Mouse (Mus musculus) cerebellum, postnatal 4 days (tissue): ENCODE measurements around the gene Clstn2.

Source experiments
- DNase-seq, 2 experiments: peaks; one replicate each; pipeline ENCODE4 v3.0.0; 2022; ENCODE audit warnings: low spot score in 2 of 2, mixed read lengths in 1 of 2

The Clstn2 gene

DNA sequence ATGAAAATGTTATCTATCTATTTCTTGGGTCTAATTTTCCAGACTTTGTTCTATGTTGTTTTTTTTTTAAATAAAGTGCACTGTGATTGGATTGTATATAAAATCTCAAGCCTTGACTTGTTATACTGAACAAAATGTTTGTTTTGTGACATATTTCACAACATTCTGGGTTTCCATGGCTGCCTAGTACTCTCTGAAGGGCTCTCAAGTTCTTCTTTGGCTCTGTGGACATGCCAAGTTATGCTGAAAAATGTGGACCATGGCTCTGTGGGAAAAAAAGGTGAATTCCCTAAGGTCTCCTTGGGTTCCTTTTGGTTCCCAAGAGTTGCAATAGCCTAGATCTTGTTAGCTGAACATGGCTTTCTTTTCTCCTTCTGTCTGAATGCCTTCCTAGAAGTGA lies 353.1 kb downstream of the Clstn2 start:
- DNase-seq, result no peak

DNA sequence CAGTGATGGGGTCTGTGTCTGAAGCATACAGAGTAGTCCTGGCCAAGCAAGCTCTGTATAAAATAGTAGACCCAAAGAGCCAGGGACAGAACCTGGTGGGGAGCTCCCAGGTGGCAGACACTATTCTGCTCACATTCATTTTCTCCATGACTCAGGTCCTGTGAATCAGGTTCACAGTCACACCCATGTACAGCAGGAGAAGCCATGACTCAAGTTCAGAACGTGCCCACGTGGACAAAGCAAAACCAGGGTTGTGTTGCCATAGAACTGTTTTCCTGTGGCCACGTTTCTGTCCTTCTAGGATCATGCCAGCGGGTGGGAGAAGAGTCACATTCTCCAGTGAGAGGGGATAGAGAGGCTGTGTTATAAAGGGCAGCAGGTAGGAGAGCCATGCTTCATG lies 353.9 kb downstream of the Clstn2 start:
- no peak for DNase-seq

DNA sequence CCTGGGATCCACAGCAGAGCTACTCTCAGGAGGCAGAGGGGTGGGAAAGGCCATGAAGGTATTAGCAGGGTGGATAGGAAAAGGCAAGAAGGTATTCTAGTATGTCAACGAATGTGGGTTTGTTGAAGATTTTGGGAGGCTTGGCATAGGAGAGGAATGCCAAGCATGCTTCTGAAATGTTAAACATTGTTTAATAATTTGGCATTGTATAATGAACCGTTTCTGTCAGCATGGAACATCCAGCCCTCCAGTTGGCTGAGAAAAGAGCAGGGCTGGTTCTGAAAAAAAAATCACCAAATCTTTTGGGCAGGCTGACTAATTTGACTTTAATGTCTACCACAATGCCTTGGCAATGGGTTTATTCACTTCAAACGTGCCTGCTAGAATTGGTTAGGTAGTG lies 355.9 kb downstream of the Clstn2 start:
- DNase-seq, result no peak

DNA sequence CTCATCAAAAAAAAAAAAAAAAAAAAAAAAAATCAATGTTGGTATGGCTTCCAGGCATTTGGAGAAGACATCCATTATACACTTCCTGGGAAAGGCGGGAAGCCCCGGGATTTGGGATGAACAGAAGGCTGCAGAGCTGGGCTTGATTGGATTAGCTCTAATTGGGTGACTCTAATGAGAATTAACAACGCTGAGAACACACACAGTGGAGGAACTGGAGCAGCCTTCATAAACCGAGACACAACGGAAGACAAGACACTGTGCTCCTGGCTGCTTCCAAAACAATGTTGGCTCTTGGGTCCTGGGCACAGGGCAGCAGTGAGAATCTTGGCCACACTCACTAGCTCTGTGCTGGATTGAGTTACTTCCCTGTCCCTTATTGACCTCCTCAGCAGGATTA lies 360.3 kb downstream of the Clstn2 start:
- DNase-seq, result peak in 1 of 2 experiments; percentile 24

DNA sequence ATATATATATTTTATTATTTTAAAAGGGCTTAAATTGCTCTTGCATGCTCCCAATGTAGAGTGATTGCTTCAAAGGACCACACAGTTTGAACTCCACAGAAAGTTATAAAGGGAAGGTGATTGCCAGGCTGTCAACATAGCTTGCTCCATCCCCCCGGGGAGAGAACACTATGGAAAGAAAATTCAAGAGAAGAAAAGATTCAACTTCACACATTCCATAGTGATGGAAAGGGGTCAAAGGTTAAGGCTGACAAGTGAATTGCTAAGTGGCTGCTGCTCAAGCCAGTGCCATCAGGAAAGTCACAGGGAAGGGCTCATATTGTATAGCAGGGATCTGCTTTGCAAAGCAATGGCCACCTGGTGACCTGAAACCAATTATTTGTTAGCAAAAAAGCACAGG lies 360.8 kb downstream of the Clstn2 start:
- no peak for DNase-seq

DNA sequence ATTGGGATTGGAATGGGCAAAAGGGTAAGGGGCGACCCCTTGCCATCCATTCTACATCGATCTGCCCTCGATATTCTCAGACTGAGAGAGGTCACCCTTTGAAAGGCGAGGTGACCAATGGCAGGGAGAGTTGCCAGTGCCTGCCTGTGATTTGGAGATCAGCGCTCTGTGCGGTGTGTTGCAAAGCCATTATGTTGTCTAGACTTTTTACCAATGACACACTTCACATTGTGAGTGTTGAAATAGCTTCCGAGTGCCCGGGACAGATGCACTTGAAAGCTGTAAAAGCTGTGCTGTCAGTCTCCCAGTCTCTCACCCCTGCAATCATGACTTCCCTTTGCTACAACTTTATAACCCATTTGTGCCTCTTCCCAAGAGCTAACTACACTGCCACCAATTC lies 362.3 kb downstream of the Clstn2 start:
- no peak for DNase-seq

DNA sequence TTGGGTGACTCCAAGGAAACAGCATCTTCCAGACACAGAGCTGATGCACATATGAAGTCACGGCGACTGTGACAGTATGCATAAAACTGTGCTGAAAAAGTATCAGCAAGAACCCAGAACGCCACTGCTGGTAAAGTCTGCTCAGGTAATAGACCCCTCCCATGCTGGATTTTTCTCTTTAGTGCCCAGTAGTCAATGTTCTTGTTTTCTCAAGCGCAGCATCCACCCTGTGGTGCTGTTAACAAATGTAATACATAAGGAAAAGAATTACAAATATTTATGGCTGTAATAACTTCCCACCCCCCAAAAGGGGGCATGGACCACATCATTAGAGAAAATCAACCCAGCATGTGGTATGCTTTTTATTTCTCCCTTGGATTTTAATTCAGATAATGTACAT lies 372.0 kb downstream of the Clstn2 start:
- no peak for DNase-seq

DNA sequence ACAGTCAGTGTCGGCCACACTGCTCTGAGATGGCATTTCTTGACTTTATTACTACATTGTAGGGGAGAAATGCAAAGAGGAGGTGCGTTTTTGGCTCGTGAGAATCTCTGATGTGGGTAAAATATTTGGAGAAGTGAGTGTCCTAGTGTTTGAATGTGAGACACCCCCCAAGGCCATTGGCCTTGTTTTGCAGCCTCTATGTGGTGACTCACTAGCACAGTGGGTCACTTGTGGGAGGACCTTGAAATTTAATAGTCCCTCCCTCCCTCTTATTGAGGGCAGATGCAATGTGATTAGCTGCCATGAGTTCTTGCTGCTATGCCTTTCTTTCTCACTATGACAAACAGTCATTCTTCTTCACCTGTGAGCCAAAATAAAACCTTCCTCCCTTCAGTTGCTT lies 374.2 kb downstream of the Clstn2 start:
- no peak for DNase-seq

DNA sequence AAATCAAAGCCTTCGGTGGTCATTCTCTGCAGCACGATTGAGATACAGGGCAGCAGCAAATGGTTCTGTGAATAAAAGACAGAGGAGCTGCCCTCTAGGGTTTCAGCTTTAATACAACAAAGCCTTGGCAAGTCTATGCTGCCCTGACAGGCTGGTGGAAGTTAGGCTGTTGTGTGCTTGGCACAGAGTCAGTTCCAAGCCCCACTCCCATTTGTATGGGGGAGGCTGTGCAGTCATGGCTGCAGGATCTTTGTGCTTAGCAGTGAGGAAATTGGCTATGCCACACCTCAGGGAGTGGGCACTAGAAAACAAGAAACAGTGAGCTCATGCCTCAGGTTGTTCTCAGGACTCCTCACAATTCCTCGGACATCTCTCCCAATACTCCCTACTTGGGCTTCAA lies 384.6 kb downstream of the Clstn2 start:
- no peak for DNase-seq

DNA sequence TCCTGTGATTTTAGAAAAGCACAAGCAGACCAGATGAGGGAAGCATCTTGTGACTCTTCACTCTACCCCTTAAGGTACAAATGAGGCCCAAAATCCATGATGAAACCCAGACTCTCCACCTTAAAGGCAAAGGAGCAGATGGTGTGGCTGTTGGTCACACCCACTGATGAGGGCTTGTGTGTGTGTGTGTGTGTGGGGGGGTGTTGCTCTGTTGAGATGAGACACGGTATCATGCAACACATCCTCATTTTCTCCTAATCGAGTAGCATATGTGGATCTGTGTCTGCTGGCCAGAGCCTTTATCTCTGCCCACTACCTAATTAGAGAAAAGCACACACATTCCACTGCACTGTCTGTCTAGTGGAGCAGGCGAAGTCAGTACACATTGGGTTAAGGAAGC lies 387.2 kb downstream of the Clstn2 start:
- no peak for DNase-seq

DNA sequence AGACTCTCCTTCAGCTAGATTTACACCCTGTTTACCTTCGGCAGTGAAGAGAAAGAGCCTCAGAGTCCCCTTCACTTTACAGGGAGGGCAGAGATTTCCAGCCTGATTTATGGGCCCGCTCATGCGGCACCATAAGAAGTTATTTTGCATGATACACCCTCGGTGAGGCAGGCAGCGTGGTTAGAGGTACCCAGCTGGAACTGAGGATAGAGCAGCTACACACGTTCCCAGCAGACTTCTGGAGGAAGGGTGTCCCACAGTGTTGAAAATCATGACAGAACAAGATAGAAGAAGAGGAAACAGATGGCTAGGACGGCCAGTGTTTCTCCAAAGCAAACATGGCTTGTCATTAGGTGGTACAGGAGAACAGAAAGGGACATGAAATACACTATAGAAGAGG lies 390.6 kb downstream of the Clstn2 start:
- DNase-seq, result no peak

DNA sequence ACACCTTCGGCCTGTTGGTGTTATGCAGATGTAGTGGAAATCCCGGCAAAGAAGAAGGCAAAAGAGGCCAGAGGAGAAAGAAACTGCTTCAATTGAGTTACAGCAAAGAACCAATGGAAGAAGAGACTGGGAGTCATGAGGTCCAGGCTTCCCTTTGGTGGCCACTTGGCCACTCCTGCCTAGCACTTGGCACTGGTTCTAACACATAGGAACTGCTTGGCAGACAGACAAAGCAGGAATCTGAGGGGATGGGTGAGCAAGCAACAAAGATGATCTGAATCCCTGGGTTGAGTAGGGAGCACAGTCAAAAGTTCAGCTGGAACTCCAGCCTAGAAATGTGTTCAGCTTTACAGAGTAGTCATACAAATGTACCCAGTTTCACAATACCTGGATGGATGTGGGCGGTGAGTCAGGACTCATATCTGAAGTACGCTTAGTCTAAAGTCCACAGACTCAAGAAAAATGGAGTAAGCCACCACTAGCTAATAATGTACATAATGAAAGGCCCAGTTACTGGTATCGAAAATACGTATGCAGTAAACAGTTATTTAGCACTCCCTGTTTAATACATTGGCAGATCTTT lies 392.9 kb downstream of the Clstn2 start:
- peak in 1 of 2 experiments; percentile 26 for DNase-seq

DNA sequence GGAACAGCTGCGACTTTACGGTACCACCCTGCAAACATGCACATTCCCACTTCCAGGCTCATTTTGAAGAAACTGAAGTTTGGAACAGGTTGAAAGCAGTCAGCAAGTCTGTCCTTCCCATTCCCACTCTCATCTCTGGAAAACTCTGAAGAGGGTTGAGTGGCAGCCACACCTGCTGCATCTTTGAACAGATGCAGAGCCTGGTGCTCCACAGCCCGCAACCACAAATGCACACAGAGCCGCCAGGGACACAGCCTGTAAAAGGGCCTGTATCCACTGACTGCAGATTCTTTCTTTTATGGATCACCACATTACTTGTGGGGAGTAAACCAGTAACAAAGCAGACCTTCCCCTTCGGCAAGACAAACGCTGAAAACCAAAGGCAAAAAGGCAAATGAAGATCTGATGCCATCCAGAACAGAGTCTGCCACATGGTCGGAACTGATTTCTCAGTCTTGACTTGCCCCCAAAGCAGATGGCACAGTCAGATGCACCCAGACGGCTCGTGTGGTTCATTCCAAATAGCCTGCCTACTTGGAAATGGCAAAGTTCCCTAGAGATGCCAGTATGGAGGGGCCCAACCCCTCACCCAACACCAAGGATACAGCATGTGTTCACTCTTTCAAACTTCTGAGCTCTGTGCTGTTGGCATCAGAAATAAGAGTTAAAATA lies 394.2 kb downstream of the Clstn2 start:
- DNase-seq, result peak in 1 of 2 experiments; percentile 14

DNA sequence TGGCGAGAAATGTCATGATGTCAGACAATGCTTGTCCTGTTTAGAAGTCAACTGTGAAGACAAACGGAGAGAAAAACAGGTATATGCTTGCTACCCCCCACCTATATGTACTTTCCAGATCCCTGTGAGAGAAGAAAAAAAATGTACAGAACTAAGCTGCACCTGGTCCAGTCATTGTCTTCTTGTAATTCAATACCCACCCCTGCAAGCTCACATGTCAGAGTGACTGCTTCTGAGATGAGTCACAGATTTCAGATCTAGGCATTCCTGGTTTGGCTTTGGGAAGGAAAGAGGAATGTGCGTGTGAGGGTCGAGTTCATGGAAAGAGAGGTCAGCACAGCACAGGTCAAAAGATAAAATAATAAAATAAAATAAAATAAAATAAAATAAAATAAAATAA lies 397.6 kb downstream of the Clstn2 start:
- no peak for DNase-seq

DNA sequence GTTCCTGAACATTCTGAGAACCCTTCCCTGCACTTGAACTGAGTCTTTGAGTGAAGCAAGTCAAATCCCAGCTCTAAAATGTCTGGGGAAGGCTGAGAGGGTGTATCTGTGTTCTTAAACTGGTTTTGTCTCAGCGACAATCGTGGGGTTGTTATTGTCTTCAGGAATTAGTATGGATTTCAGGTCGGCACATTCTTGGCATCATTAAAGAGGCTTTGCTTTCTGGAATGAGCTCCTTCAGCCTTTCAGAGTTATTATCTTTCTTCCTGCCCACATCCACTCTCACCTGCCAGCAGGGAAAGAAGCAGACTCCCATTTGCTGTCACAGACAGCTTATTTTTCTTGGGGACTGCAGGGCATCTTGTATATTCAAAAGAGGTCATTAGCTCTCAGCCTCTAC lies 398.1 kb downstream of the Clstn2 start:
- no peak for DNase-seq

DNA sequence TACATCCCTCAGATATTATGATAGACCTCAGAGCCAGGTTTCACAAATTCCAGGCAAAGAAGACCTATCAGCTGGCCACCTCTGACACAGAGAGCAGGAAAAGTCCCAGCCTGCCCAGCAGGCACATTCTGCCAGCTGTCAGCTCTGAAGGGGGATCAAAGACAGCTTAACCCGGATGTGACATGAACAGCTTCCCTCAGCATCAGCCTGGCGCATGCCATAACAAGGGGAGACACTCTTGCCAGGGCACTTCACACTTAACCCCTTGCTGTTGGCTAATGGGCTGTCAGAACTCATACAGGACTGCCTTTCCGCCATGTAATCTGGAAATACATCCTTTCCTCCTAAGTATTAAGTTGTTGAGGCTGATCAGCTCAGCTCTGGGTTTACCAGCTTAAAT lies 403.8 kb downstream of the Clstn2 start:
- DNase-seq, result no peak

DNA sequence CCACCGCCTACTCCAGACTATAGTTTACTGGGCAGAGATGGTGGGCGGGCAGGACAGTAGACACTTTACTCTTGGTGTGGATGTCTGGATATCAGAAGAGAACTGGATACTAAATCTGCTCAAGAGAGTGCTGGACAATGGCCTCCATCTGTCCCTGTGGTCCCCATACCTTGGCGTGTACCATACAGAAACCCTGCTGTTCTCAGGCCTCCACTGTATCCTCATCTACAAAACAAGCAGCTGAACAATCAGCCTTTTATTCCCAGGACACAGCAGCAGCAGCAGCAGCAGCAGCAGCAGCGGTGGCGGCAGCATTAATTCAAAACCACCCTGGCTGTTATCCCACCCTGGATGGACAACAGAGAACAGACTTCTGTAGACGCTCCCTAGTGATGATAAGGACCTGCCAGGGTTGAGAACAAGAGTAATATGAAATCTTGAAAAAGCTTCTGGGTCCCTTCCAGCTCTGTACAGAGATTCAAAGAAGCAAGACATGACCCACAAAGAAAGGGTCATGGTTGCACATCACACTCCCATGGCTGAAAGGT lies 404.5 kb downstream of the Clstn2 start:
- no peak for DNase-seq

DNA sequence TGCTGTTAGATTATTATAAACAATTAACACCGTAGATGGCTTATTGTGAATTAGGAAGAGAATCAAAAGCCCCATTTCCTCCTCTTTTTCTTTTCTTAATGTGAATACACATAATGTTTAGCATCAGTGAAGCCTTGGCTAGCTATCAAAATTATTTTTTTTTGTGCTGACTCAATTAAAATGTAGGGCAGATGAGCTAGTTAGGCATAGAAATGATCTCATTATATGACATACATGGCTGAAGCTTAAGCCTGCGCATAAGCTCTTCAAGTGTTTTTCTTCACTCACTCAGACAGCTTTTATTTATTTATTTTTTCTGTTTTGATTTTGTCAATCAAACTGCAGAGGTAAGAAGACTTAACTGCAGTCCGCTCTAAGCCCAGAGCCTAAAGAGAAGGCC lies 405.1 kb downstream of the Clstn2 start:
- no peak for DNase-seq

DNA sequence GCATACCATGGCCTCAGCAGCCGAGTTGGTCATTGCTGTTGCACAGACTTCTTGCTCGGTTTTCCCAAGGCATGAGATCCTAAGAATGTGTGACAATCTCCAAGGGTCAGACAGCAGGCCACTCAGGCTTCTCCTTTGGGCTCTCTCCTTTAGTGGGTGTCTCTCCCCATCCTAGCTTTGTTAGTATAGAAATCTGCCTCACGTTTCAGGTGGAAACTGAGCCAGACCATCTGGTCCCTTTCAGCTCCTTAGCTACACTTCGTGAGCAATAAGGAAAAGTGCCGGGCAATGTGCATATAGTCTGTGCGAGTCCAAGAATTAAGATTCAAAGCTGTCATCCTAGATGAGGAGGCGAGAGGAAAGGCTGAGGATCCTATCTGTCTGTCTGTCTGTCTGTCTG lies 422.4 kb downstream of the Clstn2 start:
- DNase-seq, result no peak

DNA sequence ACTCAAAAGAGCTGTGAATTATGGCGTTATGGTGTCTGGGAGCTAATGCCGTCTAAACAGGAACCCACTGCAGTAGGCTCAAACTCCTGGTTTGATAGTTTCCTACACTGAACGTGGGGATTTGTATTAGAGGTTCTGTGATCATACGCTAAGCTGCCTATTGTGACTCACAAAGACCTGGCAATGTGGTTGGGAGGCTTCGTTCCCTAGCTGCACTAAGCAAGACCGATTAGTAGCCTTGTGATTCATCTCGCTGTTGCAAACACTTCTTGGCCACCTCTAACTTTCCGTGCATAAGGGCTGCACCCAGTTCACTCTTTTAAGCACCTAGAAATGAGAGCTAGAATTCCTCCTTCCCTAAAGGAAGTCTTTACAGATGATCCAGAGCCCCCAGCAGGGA lies 429.3 kb downstream of the Clstn2 start:
- DNase-seq, result no peak

DNA sequence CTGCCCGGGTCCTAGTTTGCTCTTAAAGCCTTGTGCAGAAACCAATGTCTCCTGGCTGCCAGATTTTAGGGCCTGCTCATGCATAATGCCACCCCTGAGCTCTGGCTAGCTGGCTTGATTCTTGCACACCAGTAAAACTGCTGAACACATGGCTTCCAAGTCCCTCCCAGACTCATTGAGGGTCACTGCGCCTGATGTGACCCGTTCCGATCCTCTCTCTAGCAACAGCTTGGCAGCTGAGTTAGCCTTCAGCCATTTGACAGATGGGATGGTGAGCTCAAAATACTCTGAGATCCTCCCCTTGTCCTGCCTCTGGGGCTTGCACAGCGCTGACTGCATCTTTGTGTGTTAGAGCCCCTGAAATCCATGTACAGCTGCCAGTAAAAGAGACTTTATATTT lies 430.5 kb downstream of the Clstn2 start:
- peak in 1 of 2 experiments; percentile 42 for DNase-seq

DNA sequence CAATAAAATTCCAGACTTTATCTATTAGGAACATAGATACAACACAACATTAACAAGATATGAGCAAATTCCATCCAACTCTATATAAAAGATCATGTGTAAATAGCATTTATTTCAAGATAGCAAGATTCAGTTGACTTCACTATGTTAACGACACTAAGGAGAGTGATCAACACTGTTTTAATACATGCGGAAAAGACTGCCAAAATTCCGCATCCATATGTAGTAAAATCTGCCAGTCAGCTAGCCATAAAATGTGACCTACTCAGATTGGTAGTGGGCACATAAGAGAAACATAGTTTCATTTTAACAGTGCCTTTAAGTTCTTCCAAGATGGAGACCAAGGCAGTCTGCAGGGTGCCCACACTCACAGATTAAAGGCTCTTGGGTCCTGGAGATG lies 434.0 kb downstream of the Clstn2 start:
- no peak for DNase-seq

DNA sequence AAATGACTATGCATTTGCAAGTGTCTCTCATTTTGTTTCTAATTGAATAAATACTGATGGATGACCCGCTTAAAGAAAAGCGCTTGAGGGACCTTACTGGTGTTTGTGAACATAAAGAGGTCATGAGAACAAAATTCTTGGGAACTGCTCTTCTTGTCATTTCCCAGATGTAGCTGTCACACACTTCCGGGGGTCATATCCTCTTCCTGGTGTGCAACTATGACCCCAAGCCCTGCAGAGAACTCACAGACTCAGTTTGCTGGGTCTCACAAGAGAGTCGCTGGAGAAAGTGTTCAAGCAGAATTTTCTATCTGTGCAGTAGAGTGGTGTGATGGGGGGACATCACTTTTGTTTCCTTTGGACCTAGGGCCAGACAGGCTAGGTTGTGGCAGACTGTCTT lies 442.3 kb downstream of the Clstn2 start:
- no peak for DNase-seq

DNA sequence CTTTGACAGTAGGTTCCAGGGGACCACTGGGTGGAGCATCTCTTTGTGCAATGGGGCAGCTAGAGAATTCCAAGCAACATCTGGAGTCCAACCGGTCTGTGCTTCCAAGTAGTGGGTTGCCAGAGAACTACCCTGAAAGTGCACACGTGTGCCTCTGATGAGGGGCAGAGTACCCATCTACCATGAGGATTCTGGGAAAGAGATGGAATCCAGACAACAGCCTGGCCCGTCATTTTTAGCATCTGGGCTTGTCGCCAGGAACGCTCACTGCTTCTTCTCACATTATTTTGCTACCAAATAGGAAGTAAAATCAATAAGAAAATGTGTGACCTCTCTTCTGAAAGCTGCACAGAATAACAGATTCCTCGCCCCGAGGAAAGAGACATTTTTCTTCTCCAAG lies 462.1 kb downstream of the Clstn2 start:
- peak in 1 of 2 experiments; percentile 10 for DNase-seq
